Mouse (Mus musculus): ENCODE measurements around the gene Anks1b.

Gene Anks1b

GRCm38 (mm10) chr10:90190366-90190765 is 317.1 kb downstream of the Anks1b start:
- peak; percentile 60 to 66 for DNase-seq

- DNase-seq: no peak
Observed at GRCm38 (mm10) chr10:90196936-90197335, 323.6 kb downstream of the Anks1b start.

- DNase-seq: no peak
Observed at GRCm38 (mm10) chr10:90210044-90210443, 336.7 kb downstream of the Anks1b start.

- no peak for DNase-seq
Observed at GRCm38 (mm10) chr10:90220470-90220869, 347.2 kb downstream of the Anks1b start.

- DNase-seq: peak; percentile 60 to 63
Observed at GRCm38 (mm10) chr10:90222793-90223495, 349.6 kb downstream of the Anks1b start.

- DNase-seq: no peak
Observed at GRCm38 (mm10) chr10:90235273-90235672, 362.0 kb downstream of the Anks1b start.

GRCm38 (mm10) chr10:90237290-90237689 is 364.0 kb downstream of the Anks1b start:
- DNase-seq: no peak

GRCm38 (mm10) chr10:90258944-90259714 is 385.8 kb downstream of the Anks1b start:
- DNase-seq: no peak

- DNase-seq: no peak
Observed at GRCm38 (mm10) chr10:90271321-90271720, 398.0 kb downstream of the Anks1b start.

- DNase-seq: no peak
Observed at GRCm38 (mm10) chr10:90273311-90273710, 400.0 kb downstream of the Anks1b start.

GRCm38 (mm10) chr10:90286589-90286988 is 413.3 kb downstream of the Anks1b start:
- DNase-seq: no peak

GRCm38 (mm10) chr10:90303249-90303648 is 429.9 kb downstream of the Anks1b start:
- DNase-seq: no peak

- no peak for DNase-seq
Observed at GRCm38 (mm10) chr10:90306156-90306555, 432.8 kb downstream of the Anks1b start.

- no peak for DNase-seq
Observed at GRCm38 (mm10) chr10:90307931-90308555, 434.7 kb downstream of the Anks1b start.

- no peak for DNase-seq
Observed at GRCm38 (mm10) chr10:90329781-90330180, 456.5 kb downstream of the Anks1b start.

GRCm38 (mm10) chr10:90345394-90345793 is 472.1 kb downstream of the Anks1b start:
- no peak for DNase-seq

- DNase-seq: no peak
Observed at GRCm38 (mm10) chr10:90356258-90356657, 482.9 kb downstream of the Anks1b start.

- no peak for DNase-seq
Observed at GRCm38 (mm10) chr10:90357169-90357907, 484.0 kb downstream of the Anks1b start.

- DNase-seq: no peak
Observed at GRCm38 (mm10) chr10:90369015-90369414, 495.7 kb downstream of the Anks1b start.

GRCm38 (mm10) chr10:90370751-90371150 is 497.4 kb downstream of the Anks1b start:
- DNase-seq: peak; percentile 98

GRCm38 (mm10) chr10:90373469-90373868 is 500.2 kb downstream of the Anks1b start:
- DNase-seq: peak; percentile 68 to 74

GRCm38 (mm10) chr10:90376605-90377004 is 503.3 kb downstream of the Anks1b start:
- DNase-seq: no peak

- DNase-seq: no peak
Observed at GRCm38 (mm10) chr10:90380062-90380461, 506.8 kb downstream of the Anks1b start.

Data from cerebellum, postnatal 10 days (tissue).